Mouse (Mus musculus): ENCODE results near the gene Hspa12a. TPM values are rescaled to one million over a fixed set of nuclear protein-coding genes. Genes with fewer than 3 reads are reported as not detected.

Gene Hspa12a
- total and polyA plus RNA-seq, 3 experiments, result 1.3 TPM; not detected in 2

GRCm38 (mm10) chr19:58747498-58748000 is 195.9 kb downstream of the Hspa12a start:
- TF ChIP-seq GATA1 (IDR thresholded peaks at IDR 0.05; ENCODE audit: borderline replicate concordance, low read length), result no peak
- no peak for TF ChIP-seq POLR2AphosphoS5 (IDR thresholded peaks at IDR 0.05; ENCODE audit: insufficient replicate concordance, low read depth, low read length)
- TF ChIP-seq TAL1 (conservative IDR thresholded peaks at IDR 0.05; ENCODE audit: low read depth, low read length), result no peak
- TF ChIP-seq CTCF (IDR thresholded peaks at IDR 0.05; ENCODE audit: low read depth, low read length), result no peak
- TF ChIP-seq GATA2 (IDR thresholded peaks at IDR 0.05; ENCODE audit: borderline replicate concordance, low read depth, low read length), result no peak
- Histone ChIP-seq H3K27me3 (ENCODE audit: insufficient read depth, low read length) (no peaks in the 10 kb centered on the region), H3K9me3 (replicated peaks) (peaks cover 25% of the 10 kb centered on the region), H3K4me1 (ENCODE audit: insufficient read depth, low read depth, low read length) (no peaks in the 10 kb centered on the region), H3K4me3 (ENCODE audit: low read depth, low read length) (no peak overlapping the region), H3K36me3 (replicated peaks) (no peaks in the 10 kb centered on the region)
- no peak for ATAC-seq (ENCODE audit: extremely low read depth, insufficient number of reproducible peaks, low FRiP score, poor library complexity, severe bottlenecking)
- DNase-seq (ENCODE audit: low spot score), result no peak

Other genes with a start within 250 kb of the Hspa12a start
- not detected in 2 replicates for gene Pnliprp1, start 214.8 kb downstream of the Hspa12a start, total RNA-seq (2014; fragmentation: Nextera tagmentation)
- gene Pnliprp1, start 214.8 kb downstream of the Hspa12a start, total RNA-seq (2017), result 0.27 TPM in 1 of 2 replicates, not detected in the other
- not detected in 2 replicates for gene Pnliprp1, start 214.8 kb downstream of the Hspa12a start, polyA plus RNA-seq (2012)
- gene Pnliprp2, start 183.9 kb downstream of the Hspa12a start, total RNA-seq (2014; fragmentation: Nextera tagmentation), result not detected in 2 replicates
- not detected in 2 replicates for gene Pnliprp2, start 183.9 kb downstream of the Hspa12a start, total RNA-seq (2017)
- not detected in 2 replicates for gene Pnliprp2, start 183.9 kb downstream of the Hspa12a start, polyA plus RNA-seq (2012)
- not detected in 2 replicates for gene 1700019N19Rik, start 149.2 kb downstream of the Hspa12a start, total RNA-seq (2014; fragmentation: Nextera tagmentation)
- gene 1700019N19Rik, start 149.2 kb downstream of the Hspa12a start, total RNA-seq (2017), result not detected in 2 replicates
- not detected in 2 replicates for gene 1700019N19Rik, start 149.2 kb downstream of the Hspa12a start, polyA plus RNA-seq (2012)
- not detected in 2 replicates for gene Eno4, start 229 bp downstream of the Hspa12a start, total RNA-seq (2014; fragmentation: Nextera tagmentation)
- 0.05 and 0.23 TPM in 2 replicates for gene Eno4, start 229 bp downstream of the Hspa12a start, total RNA-seq (2017)
- 0.11 TPM in 2 replicates for gene Eno4, start 229 bp downstream of the Hspa12a start, polyA plus RNA-seq (2012)
- gene Shtn1, start 132.4 kb upstream of the Hspa12a start, total RNA-seq (2014; fragmentation: Nextera tagmentation), result not detected in 2 replicates
- gene Shtn1, start 132.4 kb upstream of the Hspa12a start, total RNA-seq (2017), result 0.27 TPM in 1 of 2 replicates, not detected in the other
- gene Shtn1, start 132.4 kb upstream of the Hspa12a start, polyA plus RNA-seq (2012), result not detected in 2 replicates
- not detected in 2 replicates for gene Vax1, start 226.4 kb upstream of the Hspa12a start, total RNA-seq (2014; fragmentation: Nextera tagmentation)
- gene Vax1, start 226.4 kb upstream of the Hspa12a start, total RNA-seq (2017), result not detected in 2 replicates
- not detected in 2 replicates for gene Vax1, start 226.4 kb upstream of the Hspa12a start, polyA plus RNA-seq (2012)

All from G1E (cell line).